Mouse (Mus musculus): ENCODE measurements around the gene Rgs4. TPM values are rescaled to one million over a fixed set of nuclear protein-coding genes. Genes with fewer than 3 reads are reported as not detected.

Rgs4 gene
- 3.3 and 3.6 TPM in 2 replicates for polyA plus RNA-seq (2015; fragmentation: Nextera tagmentation; extraction: Ambion mirVana)

DNA sequence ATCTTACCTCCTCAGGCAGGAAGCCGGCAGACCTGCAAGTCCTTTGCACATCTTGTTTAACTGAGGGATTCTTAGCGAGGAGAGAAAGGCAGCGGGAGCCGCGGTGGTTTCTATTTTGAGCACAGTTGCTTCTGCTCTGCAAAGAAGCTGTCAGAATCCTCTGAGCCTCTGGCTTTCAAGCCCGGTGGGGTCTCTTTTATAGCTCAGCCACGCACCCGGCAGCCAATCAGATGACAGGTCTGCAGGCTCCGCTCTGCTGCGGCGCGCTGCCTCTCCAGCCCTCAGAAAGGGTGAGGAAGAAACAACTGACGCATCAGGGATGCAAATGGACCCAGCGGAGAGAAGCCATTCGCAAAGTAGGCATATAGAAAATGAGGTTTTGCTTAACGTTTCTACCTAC lies at the start of gene Rgs4:
Gene Rgs4 (minus strand): TSS at position 170 of the 400 bp plus-strand sequence.
- peak; percentile 86 for ATAC-seq (ENCODE audit: insufficient number of reproducible peaks, low FRiP score, low TSS enrichment, low read depth)
- H3K4me3 ChIP-seq (replicated peaks): peak within 1 kb of the TSS; percentile 37
- H3K4me2 ChIP-seq (replicated peaks): peak within 1 kb of the TSS; percentile 58
- H3K27ac ChIP-seq (replicated peaks): no peak within 1 kb of the TSS
- peaks cover 10% of the 10 kb centered on the region for H3K27me3 ChIP-seq
- no peaks in the 10 kb centered on the region for H3K9me3 ChIP-seq (replicated peaks)
- whole genome bisulfite sequencing: 1% methylated on average over 16 of the region's 16 CpGs
- no peak within 1 kb of the TSS for H3K9ac ChIP-seq
- peaks cover 4% of the 10 kb centered on the region; the same call in 1 of the 2 replicates for H3K4me1 ChIP-seq
- no peaks in the 10 kb centered on the region for H3K36me3 ChIP-seq

GRCm38 (mm10) chr1:169792437-169792836 lies 45.0 kb upstream of the Rgs4 start:
- no peak overlapping the region for H3K4me3 ChIP-seq (replicated peaks)
- WGBS: 90% methylated on average over 5 of the region's 5 CpGs
- H3K9me3 ChIP-seq (replicated peaks): no peaks in the 10 kb centered on the region
- no peaks in the 10 kb centered on the region for H3K4me1 ChIP-seq
- H3K9ac ChIP-seq: no peak overlapping the region
- no peak overlapping the region for H3K4me2 ChIP-seq (replicated peaks)
- no peak overlapping the region for H3K27ac ChIP-seq (replicated peaks)
- no peaks in the 10 kb centered on the region for H3K36me3 ChIP-seq
- H3K27me3 ChIP-seq: no peaks in the 10 kb centered on the region
- no peak for ATAC-seq (ENCODE audit: insufficient number of reproducible peaks, low FRiP score, low TSS enrichment, low read depth)

DNA sequence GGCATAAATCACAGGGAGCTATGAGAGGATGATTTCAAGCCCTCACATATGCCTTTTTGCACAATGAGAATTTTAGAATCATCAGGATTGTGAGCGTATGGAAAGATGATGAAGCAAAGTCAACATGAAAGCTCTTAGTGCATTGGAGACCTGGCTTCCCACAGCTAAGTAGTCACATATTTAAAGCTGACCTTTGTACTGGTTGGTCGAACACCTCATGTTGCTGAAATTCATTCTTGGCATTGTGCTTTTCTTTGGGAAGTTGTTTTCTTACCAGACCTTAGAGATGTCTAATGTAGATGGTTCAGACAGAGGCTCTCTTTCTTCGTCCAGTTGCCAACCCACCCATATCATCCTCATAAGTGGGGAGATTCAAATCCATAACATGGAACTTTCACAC lies 38.5 kb upstream of the Rgs4 start:
- Histone ChIP-seq H3K27me3 (no peaks in the 10 kb centered on the region), H3K36me3 (no peaks in the 10 kb centered on the region), H3K27ac (replicated peaks) (no peak overlapping the region), H3K4me3 (replicated peaks) (no peak overlapping the region), H3K4me2 (replicated peaks) (no peak overlapping the region), H3K9ac (no peak overlapping the region), H3K9me3 (replicated peaks) (no peaks in the 10 kb centered on the region), H3K4me1 (no peaks in the 10 kb centered on the region)
- no peak for ATAC-seq (ENCODE audit: insufficient number of reproducible peaks, low FRiP score, low TSS enrichment, low read depth)
- WGBS: 88% methylated on average over 3 of the region's 3 CpGs

- no peaks in the 10 kb centered on the region for H3K27me3 ChIP-seq
- 68% methylated on average over 7 of the region's 7 CpGs for WGBS
- no peak overlapping the region for H3K4me2 ChIP-seq (replicated peaks)
- ATAC-seq (ENCODE audit: insufficient number of reproducible peaks, low FRiP score, low TSS enrichment, low read depth): no peak
- no peak overlapping the region for H3K27ac ChIP-seq (replicated peaks)
- H3K4me1 ChIP-seq: no peaks in the 10 kb centered on the region
- no peak overlapping the region for H3K9ac ChIP-seq
- H3K36me3 ChIP-seq: no peaks in the 10 kb centered on the region
- H3K4me3 ChIP-seq (replicated peaks): no peak overlapping the region
- H3K9me3 ChIP-seq (replicated peaks): no peaks in the 10 kb centered on the region
Measured at GRCm38 (mm10) chr1:169776566-169776965, 29.1 kb upstream of the Rgs4 start.

- ATAC-seq (ENCODE audit: insufficient number of reproducible peaks, low FRiP score, low TSS enrichment, low read depth): no peak
Measured at GRCm38 (mm10) chr1:169764619-169764955, 17.1 kb upstream of the Rgs4 start.

DNA sequence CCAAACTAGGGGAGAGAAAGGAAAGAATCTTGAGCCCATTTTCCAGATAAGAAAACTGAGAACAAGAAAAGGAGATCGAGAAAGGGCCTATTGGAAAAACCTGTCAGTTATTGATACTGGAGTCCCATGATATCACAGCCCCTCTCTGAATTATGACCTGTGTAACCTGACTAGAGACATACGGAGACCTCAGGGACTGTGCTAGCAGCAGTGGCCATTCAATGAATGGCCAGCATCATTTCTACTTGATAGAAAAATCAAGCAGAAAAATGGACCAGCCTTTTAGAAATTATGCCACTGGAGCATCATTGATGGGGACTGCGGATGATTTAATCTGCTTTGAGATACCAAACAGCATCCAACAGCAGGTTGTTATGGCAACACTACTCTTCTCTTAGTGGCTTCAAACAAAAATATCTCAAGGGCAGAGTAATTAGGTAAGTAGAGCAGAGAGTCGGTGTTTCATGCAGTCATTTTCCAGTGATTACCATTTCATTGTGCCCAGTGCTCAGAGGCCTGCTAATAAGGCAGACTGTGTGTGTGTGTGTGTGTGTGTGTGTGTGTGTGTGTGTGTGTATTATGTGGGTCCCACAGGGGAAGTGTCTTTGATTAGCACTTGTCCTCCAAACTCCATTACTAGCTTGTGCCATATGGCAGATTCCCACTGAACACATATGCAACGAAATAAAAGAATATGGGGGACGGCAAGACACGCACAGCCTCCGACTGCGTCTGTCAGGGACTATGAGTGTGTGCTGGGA lies 16.6 kb upstream of the Rgs4 start:
- Histone ChIP-seq H3K9me3 (replicated peaks) (no peaks in the 10 kb centered on the region), H3K4me1 (no peaks in the 10 kb centered on the region), H3K27me3 (no peaks in the 10 kb centered on the region), H3K27ac (replicated peaks) (no peak overlapping the region), H3K9ac (no peak overlapping the region), H3K4me3 (replicated peaks) (no peak overlapping the region), H3K36me3 (no peaks in the 10 kb centered on the region), H3K4me2 (replicated peaks) (no peak overlapping the region)
- no peak for ATAC-seq (ENCODE audit: insufficient number of reproducible peaks, low FRiP score, low TSS enrichment, low read depth)
- 73% methylated on average over 9 of the region's 9 CpGs for WGBS

More at GRCm38 (mm10) chr1:169764619-169764955, 17.1 kb upstream of the Rgs4 start:
- Histone ChIP-seq H3K27ac (replicated peaks) (no peak overlapping the region), H3K9me3 (replicated peaks) (no peaks in the 10 kb centered on the region), H3K9ac (no peak overlapping the region), H3K4me3 (replicated peaks) (no peak overlapping the region), H3K4me2 (replicated peaks) (no peak overlapping the region), H3K4me1 (no peaks in the 10 kb centered on the region), H3K27me3 (no peaks in the 10 kb centered on the region), H3K36me3 (no peaks in the 10 kb centered on the region)
- WGBS: 65% methylated on average over 2 of the region's 2 CpGs

- 79% methylated on average over 2 of the region's 2 CpGs for WGBS
- H3K27ac ChIP-seq (replicated peaks): no peak overlapping the region
- H3K9ac ChIP-seq: no peak overlapping the region
- no peaks in the 10 kb centered on the region for H3K4me1 ChIP-seq
- no peaks in the 10 kb centered on the region for H3K27me3 ChIP-seq
- H3K9me3 ChIP-seq (replicated peaks): no peaks in the 10 kb centered on the region
- H3K4me3 ChIP-seq (replicated peaks): no peak overlapping the region
- H3K36me3 ChIP-seq: no peaks in the 10 kb centered on the region
- no peak for ATAC-seq (ENCODE audit: insufficient number of reproducible peaks, low FRiP score, low TSS enrichment, low read depth)
- no peak overlapping the region for H3K4me2 ChIP-seq (replicated peaks)
Measured at GRCm38 (mm10) chr1:169762524-169762923, 15.1 kb upstream of the Rgs4 start.

- no peaks in the 10 kb centered on the region for H3K27me3 ChIP-seq
- no peak overlapping the region for H3K27ac ChIP-seq (replicated peaks)
- no peak overlapping the region for H3K4me3 ChIP-seq (replicated peaks)
- no peak for ATAC-seq (ENCODE audit: insufficient number of reproducible peaks, low FRiP score, low TSS enrichment, low read depth)
- no peaks in the 10 kb centered on the region for H3K36me3 ChIP-seq
- no peak overlapping the region for H3K9ac ChIP-seq
- no peak overlapping the region for H3K4me2 ChIP-seq (replicated peaks)
- H3K4me1 ChIP-seq: no peaks in the 10 kb centered on the region
- WGBS: 24% methylated on average over 3 of the region's 3 CpGs
- no peaks in the 10 kb centered on the region for H3K9me3 ChIP-seq (replicated peaks)
Measured at GRCm38 (mm10) chr1:169756532-169756931, 9.1 kb upstream of the Rgs4 start.

- H3K36me3 ChIP-seq: no peaks in the 10 kb centered on the region
- no peak overlapping the region for H3K9ac ChIP-seq
- ATAC-seq (ENCODE audit: insufficient number of reproducible peaks, low FRiP score, low TSS enrichment, low read depth): no peak
- H3K9me3 ChIP-seq (replicated peaks): no peaks in the 10 kb centered on the region
- H3K27ac ChIP-seq (replicated peaks): no peak overlapping the region
- WGBS: 40% methylated on average over 4 of the region's 4 CpGs
- no peak overlapping the region for H3K4me3 ChIP-seq (replicated peaks)
- H3K4me2 ChIP-seq (replicated peaks): no peak overlapping the region
- H3K27me3 ChIP-seq: peaks cover 10% of the 10 kb centered on the region
- 0 out of 2 replicates have a peak, but pooled peaks cover under 1% of the 10 kb centered on the region for H3K4me1 ChIP-seq
Measured at GRCm38 (mm10) chr1:169752395-169752794, 5.0 kb upstream of the Rgs4 start.

- H3K27ac ChIP-seq (replicated peaks): no peak overlapping the region
- H3K9ac ChIP-seq: no peak overlapping the region
- H3K4me2 ChIP-seq (replicated peaks): no peak overlapping the region
- H3K36me3 ChIP-seq: no peaks in the 10 kb centered on the region
- H3K27me3 ChIP-seq: peaks cover 10% of the 10 kb centered on the region
- no peaks in the 10 kb centered on the region for H3K9me3 ChIP-seq (replicated peaks)
- H3K4me3 ChIP-seq (replicated peaks): no peak overlapping the region
- 43% methylated on average over 5 of the region's 5 CpGs for WGBS
- no peak for ATAC-seq (ENCODE audit: insufficient number of reproducible peaks, low FRiP score, low TSS enrichment, low read depth)
- H3K4me1 ChIP-seq: peaks cover 4% of the 10 kb centered on the region; the same call in 1 of the 2 replicates
Measured at GRCm38 (mm10) chr1:169748439-169748838, 997 bp upstream of the Rgs4 start.

DNA sequence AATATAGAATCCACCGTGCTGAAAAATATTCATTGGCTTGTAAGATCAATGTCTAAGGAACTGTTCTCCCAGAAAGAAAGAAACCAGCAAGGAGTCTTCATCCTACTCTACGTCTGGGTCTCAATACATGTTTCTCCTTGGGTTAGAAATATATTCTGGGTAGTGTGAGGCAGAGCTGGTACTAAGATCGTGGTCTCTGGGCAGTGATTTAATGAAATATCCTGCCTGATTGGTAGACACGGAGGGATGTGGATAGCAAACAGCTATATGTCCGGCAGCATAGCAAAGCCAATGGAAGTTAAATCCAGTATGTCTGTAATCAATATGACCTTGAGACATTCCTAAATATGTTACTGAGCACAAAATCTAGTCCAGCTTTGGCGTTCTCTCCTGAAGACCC lies 460 bp upstream of the Rgs4 start:
- H3K4me2 ChIP-seq (replicated peaks): peak overlapping the region; percentile 58
- H3K9me3 ChIP-seq (replicated peaks): no peaks in the 10 kb centered on the region
- 37% methylated on average over 6 of the region's 6 CpGs for WGBS
- no peak overlapping the region for H3K27ac ChIP-seq (replicated peaks)
- H3K4me3 ChIP-seq (replicated peaks): peak overlapping the region; percentile 37
- H3K9ac ChIP-seq: no peak overlapping the region
- peaks cover 4% of the 10 kb centered on the region; the same call in 1 of the 2 replicates for H3K4me1 ChIP-seq
- peaks cover 10% of the 10 kb centered on the region for H3K27me3 ChIP-seq
- H3K36me3 ChIP-seq: no peaks in the 10 kb centered on the region
- ATAC-seq (ENCODE audit: insufficient number of reproducible peaks, low FRiP score, low TSS enrichment, low read depth): no peak

DNA sequence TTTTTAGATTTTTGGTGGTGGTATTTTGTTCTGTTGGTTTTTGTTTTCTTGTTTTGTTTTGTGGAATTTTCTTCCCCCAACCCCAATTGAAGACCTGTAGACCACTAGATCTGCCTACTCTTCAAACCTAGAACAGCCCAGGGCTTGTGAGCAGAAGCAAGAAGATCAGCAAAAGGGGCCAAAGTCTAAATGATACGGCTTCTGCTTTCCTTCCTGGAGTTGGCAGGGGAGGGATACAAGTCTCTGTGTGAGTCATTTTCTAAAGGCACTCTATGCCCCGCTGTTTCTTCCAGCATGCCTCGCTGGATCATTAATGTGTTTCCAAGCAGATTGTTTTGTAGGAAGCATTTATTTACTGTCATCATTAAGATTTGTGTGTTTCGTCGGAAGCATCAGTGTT lies 6.3 kb downstream of the Rgs4 start:
- H3K27ac ChIP-seq (replicated peaks): no peak overlapping the region
- no peaks in the 10 kb centered on the region for H3K9me3 ChIP-seq (replicated peaks)
- H3K9ac ChIP-seq: no peak overlapping the region
- no peak overlapping the region for H3K4me3 ChIP-seq (replicated peaks)
- no peaks in the 10 kb centered on the region for H3K4me1 ChIP-seq
- no peaks in the 10 kb centered on the region for H3K27me3 ChIP-seq
- no peak overlapping the region for H3K4me2 ChIP-seq (replicated peaks)
- no peaks in the 10 kb centered on the region for H3K36me3 ChIP-seq
- no peak for ATAC-seq (ENCODE audit: insufficient number of reproducible peaks, low FRiP score, low TSS enrichment, low read depth)
- WGBS: 79% methylated on average over 5 of the region's 5 CpGs

All from embryonic facial prominence, embryonic 15.5 days (tissue).